Mouse (Mus musculus) liver, postnatal 0 days (tissue): ENCODE data around the gene Svs1.

Source experiments
- CTCF ChIP-seq: sonication (generic); IDR thresholded peaks from 2 replicates; pipeline ENCODE4 v1.5.1; 2016; ENCODE audit warnings: antibody characterized with exemption, low read depth
- EP300 ChIP-seq: IDR thresholded peaks from 2 replicates; pipeline ENCODE4 v1.6.1; 2016; ENCODE audit warnings: antibody characterized with exemption, low read depth, mild to moderate bottlenecking

GRCm38 (mm10) chr6:49021141-49022012, 34.7 kb downstream of the Svs1 start:
- no peak for TF ChIP-seq CTCF
- no peak for TF ChIP-seq EP300
